Mouse (Mus musculus) heart, postnatal 0 days (tissue): ENCODE results near the gene 6430548M08Rik. TPM values are rescaled to one million over a fixed set of nuclear protein-coding genes. Genes with fewer than 3 reads are reported as not detected.
A peak's percentile ranks its signal among the peaks of the same experiment; 100 is the strongest.

Source experiments
- ATAC-seq: fragments of 200-750 bp; cut with Nextera tagmentation; 2 replicates; pipeline ENCODE4 v1.8.0; 2017; ENCODE audit warnings: low read depth, moderate number of reproducible peaks, moderate library complexity; ENCODE audit not compliant: insufficient read depth
- DNase-seq: peaks from one replicate; pipeline ENCODE4 v3.0.0-alpha.2; 2016; ENCODE audit warnings: low spot score
- H3K27ac ChIP-seq: fragments of 300-500 bp; sonication (generic); 2 replicates; pipeline ENCODE4 v1.5.1; 2014; ENCODE audit warnings: low read depth, mild to moderate bottlenecking
- H3K27me3 ChIP-seq: fragments of 300-500 bp; sonication (generic); 2 replicates; pipeline ENCODE4 v1.6.1; 2014; ENCODE audit warnings: low read length, mixed read lengths; ENCODE audit not compliant: control insufficient read depth, insufficient read depth
- H3K36me3 ChIP-seq: fragments of 300-500 bp; sonication (generic); replicated peaks from 2 replicates; pipeline ENCODE4 v1.6.1; 2014; ENCODE audit warnings: low read length, mixed read lengths; ENCODE audit not compliant: control insufficient read depth, insufficient read depth
- H3K4me1 ChIP-seq: fragments of 300-500 bp; sonication (generic); 2 replicates; pipeline ENCODE4 v1.6.1; 2014; ENCODE audit warnings: antibody characterized with exemption; ENCODE audit not compliant: control insufficient read depth, insufficient read depth
- H3K4me2 ChIP-seq: fragments of 300-500 bp; sonication (generic); 2 replicates; pipeline ENCODE4 v1.6.1; 2014; ENCODE audit warnings: low read depth, mild to moderate bottlenecking, low read length, moderate library complexity
- H3K4me3 ChIP-seq: fragments of 300-500 bp; sonication (generic); 2 replicates; pipeline ENCODE4 v1.5.1; 2014; ENCODE audit warnings: low read depth, low read length
- H3K9ac ChIP-seq: fragments of 300-500 bp; sonication (generic); replicated peaks from 2 replicates; pipeline ENCODE4 v1.6.1; 2014; ENCODE audit warnings: low read depth, low read length, mixed read lengths
- H3K9me3 ChIP-seq: fragments of 300-500 bp; sonication (generic); replicated peaks from 2 replicates; pipeline ENCODE4 v1.6.1; 2016; ENCODE audit warnings: low read length; ENCODE audit not compliant: control insufficient read depth
- CTCF ChIP-seq: IDR thresholded peaks from 2 replicates; pipeline ENCODE4 v1.5.1; 2016; ENCODE audit warnings: antibody characterized with exemption, control low read depth, low read depth
- EP300 ChIP-seq: IDR thresholded peaks from 2 replicates; pipeline ENCODE4 v1.6.1; 2016; ENCODE audit warnings: antibody characterized with exemption, low read depth
- WGBS: fragments of 180-500 bp; shearing (Covaris S2); extraction: QIAGEN DNeasy Blood & Tissue Kit; methylation state at CpG from one replicate; pipeline ENCODE4 v1.1.7; 2014; 5-methylcytosine and 5-hydroxymethylcytosine counted together
- polyA plus RNA-seq: library from polyadenylated mRNA; unstranded; fragments of >200 nt; fragmentation: Nextera tagmentation; extraction: Ambion mirVana; gene quantifications from 2 replicates; pipeline ENCODE4 v1.2.1, GENCODE M21; 2015
- total RNA-seq: library from RNA; depleted of rRNA; stranded (reverse); fragments of >200 nt; gene quantifications from 2 replicates; pipeline ENCODE4 v1.2.3, GENCODE M21; 2014; ENCODE audit warnings: low replicate concordance

Gene 6430548M08Rik
- total and polyA plus RNA-seq, 2 experiments from 2014 or later, result 8.4 to 14.5 TPM

- no peak overlapping the region for H3K4me3 ChIP-seq
- ATAC-seq, result no peak
- TF ChIP-seq EP300 (no peak), CTCF (no peak)
Observed at GRCm38 (mm10) chr8:120133169-120133568, 19.2 kb downstream of the 6430548M08Rik start.

DNA sequence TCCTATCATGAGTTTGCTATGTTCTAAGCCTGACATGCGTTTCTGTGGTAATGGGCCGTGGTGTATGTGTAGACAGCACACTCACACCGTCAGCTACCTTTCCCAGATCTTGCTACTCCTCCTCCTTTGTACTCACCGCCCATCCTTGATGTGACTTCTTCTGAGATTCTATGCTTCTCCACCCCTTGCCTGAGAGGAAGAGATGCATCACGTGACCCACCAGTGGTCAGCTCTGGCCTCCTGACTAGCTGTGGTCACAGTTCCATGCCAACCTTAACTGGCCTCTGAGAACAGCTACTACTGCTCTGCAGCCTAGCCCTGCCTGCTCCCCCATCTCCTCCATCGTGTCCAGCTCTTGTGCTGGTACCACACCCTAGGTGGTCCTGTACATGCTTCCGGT, 21.7 kb downstream of the 6430548M08Rik start:
- H3K4me2 ChIP-seq, result no peak overlapping the region
- ATAC-seq, result no peak

More at GRCm38 (mm10) chr8:120133169-120133568, 19.2 kb downstream of the 6430548M08Rik start:
- H3K4me2 ChIP-seq, result no peak overlapping the region
- 66% methylated on average over 7 of the region's 7 CpGs for WGBS
- no peaks in the 10 kb centered on the region for H3K9me3 ChIP-seq
- DNase-seq, result no peak
- no peak overlapping the region for H3K9ac ChIP-seq
- H3K4me1 ChIP-seq, result peaks cover 16% of the 10 kb centered on the region
- no peaks in the 10 kb centered on the region for H3K27me3 ChIP-seq
- no peak overlapping the region for H3K27ac ChIP-seq
- no peaks in the 10 kb centered on the region for H3K36me3 ChIP-seq

DNA sequence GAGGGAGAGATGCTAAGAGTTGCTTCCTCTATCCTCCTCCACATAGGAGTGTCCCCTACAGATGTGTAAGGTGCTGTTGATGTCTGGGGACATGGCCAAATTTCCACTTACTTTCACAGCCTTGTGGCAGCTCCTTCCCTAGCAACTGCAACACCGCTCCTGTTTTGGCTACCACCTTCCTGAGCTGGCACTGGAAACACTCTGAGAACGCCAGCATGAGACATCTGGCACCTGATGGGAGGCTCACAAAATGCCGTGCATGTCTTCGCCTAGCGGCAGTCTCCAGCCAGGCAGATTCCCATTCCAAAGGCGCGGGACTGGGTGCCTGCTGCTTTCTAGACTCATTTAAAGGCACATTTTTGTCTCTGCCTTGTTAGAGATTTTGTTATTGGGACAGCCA, 22.7 kb downstream of the 6430548M08Rik start:
- no peaks in the 10 kb centered on the region for H3K36me3 ChIP-seq
- no peaks in the 10 kb centered on the region for H3K9me3 ChIP-seq
- H3K4me3 ChIP-seq, result no peak overlapping the region
- H3K27ac ChIP-seq, result no peak overlapping the region
- 41% methylated on average over 7 of the region's 7 CpGs for WGBS
- peaks cover 15% of the 10 kb centered on the region for H3K4me1 ChIP-seq
- H3K27me3 ChIP-seq, result no peaks in the 10 kb centered on the region
- DNase-seq (peak; percentile 71), ATAC-seq (peak; percentile 63)
- H3K4me2 ChIP-seq, result no peak overlapping the region
- TF ChIP-seq EP300 (no peak), CTCF (peak; percentile 38)
- no peak overlapping the region for H3K9ac ChIP-seq

More for the DNA sequence above, 21.7 kb downstream of the 6430548M08Rik start:
- no peak for DNase-seq
- H3K9me3 ChIP-seq, result no peaks in the 10 kb centered on the region
- WGBS, result 86% methylated on average over 7 of the region's 7 CpGs
- H3K27me3 ChIP-seq, result no peaks in the 10 kb centered on the region
- H3K27ac ChIP-seq, result no peak overlapping the region
- no peaks in the 10 kb centered on the region for H3K36me3 ChIP-seq
- no peak overlapping the region for H3K9ac ChIP-seq
- H3K4me3 ChIP-seq, result no peak overlapping the region
- peaks cover 13% of the 10 kb centered on the region for H3K4me1 ChIP-seq
- TF ChIP-seq EP300, result no peak
- no peak for TF ChIP-seq CTCF

DNA sequence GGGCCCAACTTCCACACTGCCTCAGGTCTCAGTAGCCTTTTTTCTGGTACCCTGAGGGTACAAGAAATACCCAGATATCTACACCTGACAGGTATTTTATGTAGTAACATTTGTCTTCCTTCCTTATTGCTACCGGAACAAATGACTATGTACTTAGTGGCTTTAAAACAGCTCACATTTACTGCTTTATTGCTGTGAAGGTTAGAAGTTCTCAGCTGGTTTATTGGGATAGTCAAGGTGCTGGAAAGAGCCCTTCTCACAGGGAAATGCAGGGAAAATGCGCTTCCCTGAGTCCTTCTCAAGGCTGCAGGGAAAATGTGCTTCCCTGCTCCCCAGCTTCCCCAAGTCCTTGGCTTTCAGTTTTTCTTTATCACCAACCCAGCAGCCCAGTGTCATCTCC, 25.0 kb downstream of the 6430548M08Rik start:
- Histone ChIP-seq H3K4me2 (no peak overlapping the region), H3K4me1 (peaks cover 20% of the 10 kb centered on the region), H3K27me3 (no peaks in the 10 kb centered on the region), H3K9ac (no peak overlapping the region), H3K9me3 (no peaks in the 10 kb centered on the region), H3K27ac (no peak overlapping the region), H3K4me3 (no peak overlapping the region), H3K36me3 (no peaks in the 10 kb centered on the region)
- no peak for DNase-seq
- 91% methylated on average over 2 of the region's 2 CpGs for WGBS
- TF ChIP-seq CTCF, result no peak
- no peak for TF ChIP-seq EP300
- no peak for ATAC-seq

- Histone ChIP-seq H3K27me3 (no peaks in the 10 kb centered on the region), H3K27ac (peak overlapping the region; percentile 25; the same call in 1 of the 2 replicates), H3K4me2 (no peak overlapping the region), H3K9ac (no peak overlapping the region; the same call in 1 of the 2 replicates), H3K4me1 (peaks cover 29% of the 10 kb centered on the region), H3K36me3 (peaks cover 3% of the 10 kb centered on the region), H3K4me3 (no peak overlapping the region), H3K9me3 (no peaks in the 10 kb centered on the region)
- TF ChIP-seq CTCF, result no peak
- no peak for TF ChIP-seq EP300
- WGBS, result 47% methylated on average over 3 of the region's 3 CpGs
- no peak for ATAC-seq
- no peak for DNase-seq
Observed at GRCm38 (mm10) chr8:120140769-120141168, 26.8 kb downstream of the 6430548M08Rik start.

DNA sequence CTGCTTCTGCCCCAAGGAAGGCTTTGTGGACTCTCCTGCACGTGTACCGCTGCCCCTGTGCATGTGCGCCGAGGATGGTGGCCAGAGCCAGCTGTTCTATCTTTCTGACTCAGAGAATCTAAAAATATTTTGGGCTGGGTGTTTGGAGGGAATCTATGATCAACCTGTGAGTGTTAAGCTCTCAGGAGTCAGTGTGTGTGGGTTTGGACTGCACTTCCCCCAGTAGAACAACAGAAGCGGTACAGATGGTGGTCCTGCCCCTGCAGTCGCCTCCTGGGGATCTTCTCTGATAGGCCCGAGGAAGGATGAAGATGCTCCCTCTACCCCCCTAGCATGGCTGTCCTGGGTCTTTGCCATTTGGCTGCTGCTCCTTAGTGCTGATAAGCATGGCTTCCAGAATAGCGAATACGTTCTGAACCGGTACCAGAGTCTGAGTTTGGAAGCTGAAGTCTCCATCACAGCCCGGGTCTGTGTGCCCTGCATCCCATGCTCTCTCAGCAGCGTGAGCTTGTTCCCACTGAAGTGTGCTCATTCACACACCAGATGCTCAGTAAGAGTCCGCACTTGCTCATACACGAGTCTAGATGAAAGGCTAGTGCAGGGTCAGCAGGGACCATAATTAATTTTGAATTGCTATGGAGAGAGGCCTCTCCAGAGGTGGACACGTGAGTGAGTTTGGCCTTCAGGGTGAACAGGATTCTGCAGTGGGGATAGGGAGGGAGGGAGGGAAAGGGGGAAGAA, 30.1 kb downstream of the 6430548M08Rik start:
- DNase-seq (no peak), ATAC-seq (peak; percentile 45; the same call in 1 of the 2 replicates)
- peaks cover 26% of the 10 kb centered on the region for H3K4me1 ChIP-seq
- peak overlapping the region; percentile 41; the same call in 1 of the 2 replicates for H3K27ac ChIP-seq
- WGBS, result 41% methylated on average over 15 of the region's 15 CpGs
- no peak overlapping the region for H3K4me2 ChIP-seq
- no peak overlapping the region for H3K4me3 ChIP-seq
- H3K27me3 ChIP-seq, result no peaks in the 10 kb centered on the region
- no peaks in the 10 kb centered on the region for H3K9me3 ChIP-seq
- H3K36me3 ChIP-seq, result peaks cover 13% of the 10 kb centered on the region
- H3K9ac ChIP-seq, result no peak overlapping the region; the same call in 1 of the 2 replicates
- no peak for TF ChIP-seq EP300
- no peak for TF ChIP-seq CTCF
